Mouse (Mus musculus) liver, postnatal 0 days (tissue): Measurements from ENCODE around the gene Rap1b.

ENCODE experiments used
- CTCF ChIP-seq: sonication (generic); IDR thresholded peaks from 2 replicates; pipeline ENCODE4 v1.5.1; 2016; ENCODE audit warnings: antibody characterized with exemption, low read depth
- EP300 ChIP-seq: IDR thresholded peaks from 2 replicates; pipeline ENCODE4 v1.6.1; 2016; ENCODE audit warnings: antibody characterized with exemption, low read depth, mild to moderate bottlenecking

DNA sequence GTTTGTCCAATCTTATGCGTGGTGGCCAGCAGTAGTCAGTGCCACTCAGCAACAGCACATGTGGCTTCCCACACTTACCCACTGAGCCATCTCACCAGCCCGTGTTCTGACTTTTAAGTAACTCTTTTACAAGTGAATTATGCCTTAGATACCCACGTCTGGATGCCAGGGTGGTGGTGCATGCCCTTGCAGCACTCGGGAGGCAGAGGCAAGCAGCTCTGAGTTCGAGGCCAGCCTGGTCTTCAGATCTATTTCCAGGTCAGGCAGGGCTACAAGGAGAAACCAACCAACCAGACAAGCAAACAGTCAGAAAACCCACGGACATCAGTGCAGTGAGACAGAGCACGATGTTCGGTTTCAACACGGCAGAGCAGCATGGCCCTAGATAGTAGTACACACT, 43.9 kb downstream of the Rap1b start:
- TF ChIP-seq CTCF = no peak
- no peak for TF ChIP-seq EP300
